Mouse (Mus musculus) CH12.LX (cell line): ENCODE measurements around the gene Fga.

Experiments used
- CTCF ChIP-seq, 2 experiments: IDR thresholded peaks in 1 of 2; conservative IDR thresholded peaks in 1 of 2; 2 replicates each; pipeline ENCODE4 v1.5.1; 2011 to 2012; ENCODE audit warnings: low read depth in 2 of 2, low read length in 2 of 2, improper control_type of control experiment in 1 of 2, inconsistent platforms in 1 of 2, mild to moderate bottlenecking in 1 of 2, moderate library complexity in 1 of 2
- EP300 ChIP-seq: IDR thresholded peaks from 2 replicates; pipeline ENCODE4 v1.6.1; 2011; ENCODE audit warnings: low read length, improper control_type of control experiment
- IRF4 ChIP-seq: IDR thresholded peaks from 2 replicates; pipeline ENCODE4 v1.6.1; 2014; ENCODE audit warnings: low read depth, mild to moderate bottlenecking, inconsistent platforms, low read length, improper control_type of control experiment
- NELFE ChIP-seq: IDR thresholded peaks from 2 replicates; pipeline ENCODE4 v1.6.1; 2011; ENCODE audit warnings: low read depth, low read length, improper control_type of control experiment
- POLR2A ChIP-seq: IDR thresholded peaks from 2 replicates; pipeline ENCODE4 v1.6.1; 2011; ENCODE audit warnings: low read depth, mild to moderate bottlenecking, improper control_type of control experiment, low read length

- TF ChIP-seq CTCF (conservative IDR thresholded peaks at IDR 0.05 in 1 of 2, IDR thresholded peaks at IDR 0.05 in 1 of 2; ENCODE audit: low read depth in 2 of 2, low read length in 2 of 2) (no peak), POLR2A (no peak), NELFE (no peak), EP300 (no peak), IRF4 (no peak)
These were observed 4.7 kb upstream of the Fga start for GRCm38 (mm10) chr3:83021176-83021575.
